Mouse (Mus musculus) liver, adult 2 months (tissue): ENCODE measurements at regions not wholly inside any gene's neighbourhood (a gene's known extent, or its start where the extent isn't known, plus 50 kb on each side); places are given as distances from the start of the nearest gene placed in this dataset.

Source experiments
- CTCF ChIP-seq: fragments of 200-500 bp; IDR thresholded peaks from 2 replicates; pipeline ENCODE4 v1.5.1; 2011; ENCODE audit warnings: low read depth, low read length, control low read depth
- POLR2A ChIP-seq: fragments of 200-500 bp; IDR thresholded peaks from 2 replicates; pipeline ENCODE4 v1.6.1; 2011; ENCODE audit warnings: low read length, control low read depth; ENCODE audit not compliant: insufficient read depth; ENCODE audit errors: extremely low read depth

DNA sequence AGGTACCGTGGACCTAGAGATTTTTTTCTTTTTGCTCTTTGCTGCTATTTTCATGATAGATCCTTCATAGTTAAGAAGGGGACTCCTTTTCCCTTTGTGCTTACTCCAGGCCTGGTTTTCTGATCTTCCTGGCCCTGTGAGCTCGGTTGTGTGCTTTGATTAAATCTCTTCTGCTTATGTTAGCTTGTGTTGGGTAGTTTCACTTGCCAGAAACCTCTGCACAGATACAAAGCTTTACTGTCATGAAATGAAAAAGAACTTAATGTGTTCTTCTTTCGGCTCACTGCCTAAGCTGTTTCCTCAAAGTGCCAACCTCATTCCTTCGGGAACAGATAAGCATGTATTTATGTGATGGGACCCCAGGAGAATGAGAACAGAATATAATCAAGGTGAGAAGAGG, 274.1 kb upstream of the Nbea start:
- no peak for TF ChIP-seq CTCF
- no peak for TF ChIP-seq POLR2A
